In the genomic region with DNA sequence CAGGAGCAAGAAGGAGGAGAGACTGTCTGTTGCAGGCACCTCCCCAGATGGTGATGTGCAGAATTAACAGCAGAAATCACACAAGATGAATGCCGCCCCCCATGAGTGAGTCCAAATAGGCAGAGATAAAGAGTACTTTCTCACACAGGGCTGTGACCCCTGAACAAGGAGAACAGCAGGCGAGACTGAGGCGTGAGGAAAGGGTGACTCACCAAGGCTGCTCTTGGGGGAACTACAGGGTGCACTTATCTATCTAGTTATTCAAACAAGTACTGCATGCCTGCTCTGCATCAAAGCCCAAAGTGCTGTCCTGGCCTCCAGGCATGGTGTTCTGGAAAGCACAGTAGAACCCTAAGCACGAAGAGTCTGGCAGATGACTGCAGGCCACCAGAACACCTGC, we compare ENCODE assay signal across 13 mouse cellular contexts. TPM values are rescaled to one million over a fixed set of nuclear protein-coding genes. Genes with fewer than 3 reads are reported as not detected.
DNase-seq lines count a peak whose midpoint lies in the region; ATAC-seq and TF ChIP-seq lines count a peak whose summit lies in the region.
"Had no signal": no experiment of that assay in that cellular context is flagged by ENCODE, and none has a peak within 500 bp of the region (broad histone marks: within the 10 kb centered on the region; RNA-seq: fewer than 3 reads in every experiment).

No protein-coding gene starts in this region.

- H3K9ac ChIP-seq in intestine, embryonic 15.5 days: no peak overlapping the region
- no peak overlapping the region for H3K9ac ChIP-seq in intestine, postnatal 0 days (ENCODE audit: low read depth, low read length)
- no peak overlapping the region for H3K9ac ChIP-seq in forebrain, postnatal 0 days
- H3K9ac ChIP-seq in midbrain, embryonic 11.5 days (ENCODE audit: low read length): no peak overlapping the region

- H3K4me3 ChIP-seq in intestine, embryonic 15.5 days (replicated peaks): no peak overlapping the region
- no peak overlapping the region for H3K4me3 ChIP-seq in intestine, postnatal 0 days (ENCODE audit: low read depth, low read length)
- no peak overlapping the region for H3K4me3 ChIP-seq in forebrain, postnatal 0 days (ENCODE audit: low read depth, low read length)
- H3K4me3 ChIP-seq in midbrain, embryonic 11.5 days (ENCODE audit: low read depth, low read length): no peak overlapping the region

- H3K4me2 ChIP-seq in intestine, embryonic 15.5 days (replicated peaks): no peak overlapping the region
- H3K4me2 ChIP-seq in intestine, postnatal 0 days (replicated peaks; ENCODE audit: low read depth): no peak overlapping the region
- H3K4me2 ChIP-seq in forebrain, postnatal 0 days (ENCODE audit: low read depth): no peak overlapping the region
- H3K4me2 ChIP-seq in midbrain, embryonic 11.5 days: no peak overlapping the region

- H3K27ac ChIP-seq in intestine, embryonic 15.5 days: no peak overlapping the region
- no peak overlapping the region for H3K27ac ChIP-seq in intestine, postnatal 0 days (ENCODE audit: low read depth, low read length)
- H3K27ac ChIP-seq in forebrain, postnatal 0 days (ENCODE audit: low read depth, low read length): no peak overlapping the region
- no peak overlapping the region for H3K27ac ChIP-seq in midbrain, embryonic 11.5 days (ENCODE audit: low read depth, low read length)

- WGBS in intestine, embryonic 15.5 days: 31% methylated on average over 4 of the region's 4 CpGs
- 35% methylated on average over 4 of the region's 4 CpGs for WGBS in intestine, postnatal 0 days
- WGBS in forebrain, postnatal 0 days: 73% methylated on average over 4 of the region's 4 CpGs
- WGBS in midbrain, embryonic 11.5 days: 70% methylated on average over 4 of the region's 4 CpGs

- peak; percentile 72 for ATAC-seq in intestine, embryonic 15.5 days
- ATAC-seq in intestine, postnatal 0 days: no peak
- peak; percentile 36 for ATAC-seq in forebrain, postnatal 0 days
- no peak for ATAC-seq in midbrain, embryonic 11.5 days (ENCODE audit: low FRiP score)
- ATAC-seq: midbrain, embryonic 16.5 days had no signal

- no peaks in the 10 kb centered on the region for H3K9me3 ChIP-seq in intestine, embryonic 15.5 days
- H3K9me3 ChIP-seq in intestine, postnatal 0 days (ENCODE audit: control insufficient read depth): no peaks in the 10 kb centered on the region
- no peaks in the 10 kb centered on the region for H3K9me3 ChIP-seq in forebrain, postnatal 0 days (ENCODE audit: low read length)
- no peaks in the 10 kb centered on the region for H3K9me3 ChIP-seq in midbrain, embryonic 11.5 days (ENCODE audit: control insufficient read depth, low read length)

- no peaks in the 10 kb centered on the region for H3K4me1 ChIP-seq in intestine, embryonic 15.5 days (replicated peaks)
- no peaks in the 10 kb centered on the region for H3K4me1 ChIP-seq in intestine, postnatal 0 days (replicated peaks; ENCODE audit: control insufficient read depth, insufficient read depth, low read length)
- no peaks in the 10 kb centered on the region for H3K4me1 ChIP-seq in forebrain, postnatal 0 days (ENCODE audit: insufficient read depth)
- no peaks in the 10 kb centered on the region for H3K4me1 ChIP-seq in midbrain, embryonic 11.5 days (ENCODE audit: control insufficient read depth, insufficient read depth, low read length)

- DNase-seq in adrenal gland, adult 2 months: peak; percentile 50
- no peak for DNase-seq in forebrain, postnatal 0 days
- DNase-seq in heart, postnatal 4 days: peak; percentile 34
- no peak for DNase-seq in midbrain, embryonic 11.5 days (ENCODE audit: low spot score, missing footprints)
- no peak for DNase-seq in layer of hippocampus, adult 8-10 months (ENCODE audit: low spot score in 2 of 2)
- no peak for DNase-seq in natural killer cell, adult 2 months (ENCODE audit: low spot score in 2 of 2)
- DNase-seq: kidney, adult 8-10 months; lung, postnatal 14 days; thymus, postnatal 25 days had no signal

- no peak for TF ChIP-seq CTCF in intestine, postnatal 0 days (IDR thresholded peaks at IDR 0.05; ENCODE audit: low read depth)
- no peak for TF ChIP-seq CTCF in forebrain, postnatal 0 days (IDR thresholded peaks at IDR 0.05; ENCODE audit: low read depth)

- no peaks in the 10 kb centered on the region for H3K27me3 ChIP-seq in intestine, embryonic 15.5 days (replicated peaks)
- no peaks in the 10 kb centered on the region for H3K27me3 ChIP-seq in intestine, postnatal 0 days (replicated peaks; ENCODE audit: control insufficient read depth, insufficient read depth, low read length)
- no peaks in the 10 kb centered on the region for H3K27me3 ChIP-seq in forebrain, postnatal 0 days (ENCODE audit: insufficient read depth, low read length)
- H3K27me3 ChIP-seq in midbrain, embryonic 11.5 days (ENCODE audit: control insufficient read depth, insufficient read depth, low read length): no peaks in the 10 kb centered on the region

- H3K36me3 ChIP-seq in intestine, embryonic 15.5 days: no peaks in the 10 kb centered on the region
- H3K36me3 ChIP-seq in intestine, postnatal 0 days (ENCODE audit: control insufficient read depth, insufficient read depth): no peaks in the 10 kb centered on the region
- H3K36me3 ChIP-seq in forebrain, postnatal 0 days (ENCODE audit: insufficient read depth): no peaks in the 10 kb centered on the region
- H3K36me3 ChIP-seq in midbrain, embryonic 11.5 days (ENCODE audit: control insufficient read depth, insufficient read depth, low read length): no peaks in the 10 kb centered on the region

RNA-seq across cellular contexts. Expression of a gene that starts 43.2 kb away (rescaled TPM):
- 3.1 and 3.3 TPM in 2 replicates for polyA plus RNA-seq in intestine, embryonic 15.5 days (2015; fragmentation: Nextera tagmentation; extraction: Ambion mirVana)
- 2.3 and 2.6 TPM in 2 replicates for polyA plus RNA-seq in intestine, postnatal 0 days (2015; fragmentation: Nextera tagmentation; extraction: Ambion mirVana)
- 1 to 10 TPM; 8.9 to 9.3 TPM for total RNA-seq in adrenal gland, adult 2 months (2021)
- polyA plus RNA-seq in adrenal gland, adult 2 months (2012; rRNA removed): 4.5 TPM in 2 replicates
- 2.6 and 2.8 TPM in 2 replicates for total RNA-seq in forebrain, postnatal 0 days (2014; rRNA removed)
- polyA plus RNA-seq in forebrain, postnatal 0 days (2015; fragmentation: Nextera tagmentation; extraction: Ambion mirVana): 0.57 and 0.67 TPM in 2 replicates
- total RNA-seq in heart, postnatal 4 days (2021): 10 to 100 TPM; 27.0 to 28.1 TPM
- 0.43 and 0.48 TPM in 2 replicates for polyA plus RNA-seq in midbrain, embryonic 11.5 days (2014; fragmentation: Nextera tagmentation; extraction: Ambion mirVana)
- 10 to 100 TPM in 1 of 4 experiments, 1 to 10 TPM in 3; 8.0 to 11.8 (median 9.4) TPM for total RNA-seq in layer of hippocampus, adult 8-10 months (2022)
- total RNA-seq: hematopoietic stem cell, adult 5-6 weeks had no signal

Comparison
In these comparisons a context has a peak if more than half of its experiments do, and no peak if none do; other contexts are left out.
1. ATAC-seq: peak in intestine, embryonic 15.5 days (single experiment) and forebrain, postnatal 0 days (single experiment); none in intestine, postnatal 0 days (single experiment) and midbrain, embryonic 11.5 days (single experiment).
2. DNase-seq: peak in adrenal gland, adult 2 months (single experiment) and heart, postnatal 4 days (single experiment); none in forebrain, postnatal 0 days (single experiment), midbrain, embryonic 11.5 days (single experiment), layer of hippocampus, adult 8-10 months (0 of 2) and natural killer cell, adult 2 months (0 of 2).